Mouse (Mus musculus): ENCODE data around the gene Yju2. TPM values are rescaled to one million over a fixed set of nuclear protein-coding genes. Genes with fewer than 3 reads are reported as not detected.

The Yju2 gene
- polyA plus RNA-seq, 1 experiment, result not detected

- no peak overlapping the region for H3K27ac ChIP-seq (ENCODE audit: insufficient read depth, low read depth, low read length)
- WGBS, result 77% methylated on average over 7 of the region's 7 CpGs
- H3K4me1 ChIP-seq (ENCODE audit: control insufficient read depth, insufficient read depth, low read length), result peaks cover 19% of the 10 kb centered on the region
- TF ChIP-seq POLR2A (IDR thresholded peaks at IDR 0.05; ENCODE audit: insufficient read depth, low read depth, low read length) (no peak), CTCF (IDR thresholded peaks at IDR 0.05; ENCODE audit: insufficient read depth, low read depth, low read length) (no peak)
- H3K4me3 ChIP-seq (ENCODE audit: insufficient read depth, low read depth, low read length), result no peak overlapping the region
Measured at GRCm38 (mm10) chr17:55968210-55968609, 9.3 kb downstream of the Yju2 start.

GRCm38 (mm10) chr17:55969560-55969959, 10.7 kb downstream of the Yju2 start:
- TF ChIP-seq POLR2A (IDR thresholded peaks at IDR 0.05; ENCODE audit: insufficient read depth, low read depth, low read length), result no peak
- no peak for TF ChIP-seq CTCF (IDR thresholded peaks at IDR 0.05; ENCODE audit: insufficient read depth, low read depth, low read length)
- 33% methylated on average over 14 of the region's 14 CpGs for WGBS
- no peak overlapping the region for H3K4me3 ChIP-seq (ENCODE audit: insufficient read depth, low read depth, low read length)
- peaks cover 18% of the 10 kb centered on the region for H3K4me1 ChIP-seq (ENCODE audit: control insufficient read depth, insufficient read depth, low read length)
- H3K27ac ChIP-seq (ENCODE audit: insufficient read depth, low read depth, low read length), result no peak overlapping the region

GRCm38 (mm10) chr17:55969966-55970891, 11.3 kb downstream of the Yju2 start, which contains the start of gene Shd:
Gene Shd (plus strand): TSS chr17:55970467.
- WGBS, result 9% methylated on average over 54 of the region's 55 CpGs
- Histone ChIP-seq H3K4me3 (ENCODE audit: insufficient read depth, low read depth, low read length) (peak within 1 kb of the TSS; percentile 51), H3K4me1 (ENCODE audit: control insufficient read depth, insufficient read depth, low read length) (peaks cover 18% of the 10 kb centered on the region), H3K27ac (ENCODE audit: insufficient read depth, low read depth, low read length) (no peak within 1 kb of the TSS)
- TF ChIP-seq CTCF (IDR thresholded peaks at IDR 0.05; ENCODE audit: insufficient read depth, low read depth, low read length) (no peak), POLR2A (IDR thresholded peaks at IDR 0.05; ENCODE audit: insufficient read depth, low read depth, low read length) (no peak)

- H3K4me3 ChIP-seq (ENCODE audit: insufficient read depth, low read depth, low read length), result no peak overlapping the region
- WGBS, result 51% methylated on average over 22 of the region's 22 CpGs
- no peak overlapping the region for H3K27ac ChIP-seq (ENCODE audit: insufficient read depth, low read depth, low read length)
- peaks cover 20% of the 10 kb centered on the region for H3K4me1 ChIP-seq (ENCODE audit: control insufficient read depth, insufficient read depth, low read length)
- TF ChIP-seq POLR2A (IDR thresholded peaks at IDR 0.05; ENCODE audit: insufficient read depth, low read depth, low read length), result no peak
- TF ChIP-seq CTCF (IDR thresholded peaks at IDR 0.05; ENCODE audit: insufficient read depth, low read depth, low read length), result no peak
Measured at GRCm38 (mm10) chr17:55971453-55971852, 12.6 kb downstream of the Yju2 start.

- H3K4me3 ChIP-seq (ENCODE audit: insufficient read depth, low read depth, low read length), result no peak overlapping the region
- H3K4me1 ChIP-seq (ENCODE audit: control insufficient read depth, insufficient read depth, low read length), result peaks cover 3% of the 10 kb centered on the region; the same call in 1 of the 2 replicates
- WGBS, result 20% methylated on average over 13 of the region's 13 CpGs
- TF ChIP-seq POLR2A (IDR thresholded peaks at IDR 0.05; ENCODE audit: insufficient read depth, low read depth, low read length) (no peak), CTCF (IDR thresholded peaks at IDR 0.05; ENCODE audit: insufficient read depth, low read depth, low read length) (peak; percentile 49)
- no peak overlapping the region for H3K27ac ChIP-seq (ENCODE audit: insufficient read depth, low read depth, low read length)
Measured at GRCm38 (mm10) chr17:55976255-55976862, 17.5 kb downstream of the Yju2 start.

GRCm38 (mm10) chr17:55977301-55977700, 18.4 kb downstream of the Yju2 start:
- peaks cover 2% of the 10 kb centered on the region; the same call in 1 of the 2 replicates for H3K4me1 ChIP-seq (ENCODE audit: control insufficient read depth, insufficient read depth, low read length)
- H3K4me3 ChIP-seq (ENCODE audit: insufficient read depth, low read depth, low read length), result no peak overlapping the region
- TF ChIP-seq POLR2A (IDR thresholded peaks at IDR 0.05; ENCODE audit: insufficient read depth, low read depth, low read length), result no peak
- no peak for TF ChIP-seq CTCF (IDR thresholded peaks at IDR 0.05; ENCODE audit: insufficient read depth, low read depth, low read length)
- WGBS, result 79% methylated on average over 3 of the region's 3 CpGs
- H3K27ac ChIP-seq (ENCODE audit: insufficient read depth, low read depth, low read length), result no peak overlapping the region

- peak; percentile 22; the same call in 1 of the 2 replicates for TF ChIP-seq POLR2A (IDR thresholded peaks at IDR 0.05; ENCODE audit: insufficient read depth, low read depth, low read length)
- no peak for TF ChIP-seq CTCF (IDR thresholded peaks at IDR 0.05; ENCODE audit: insufficient read depth, low read depth, low read length)
- Histone ChIP-seq H3K4me3 (ENCODE audit: insufficient read depth, low read depth, low read length) (peak within 1 kb of the TSS; percentile 69), H3K27ac (ENCODE audit: insufficient read depth, low read depth, low read length) (no peak within 1 kb of the TSS), H3K4me1 (ENCODE audit: control insufficient read depth, insufficient read depth, low read length) (peaks cover 10% of the 10 kb centered on the region; the same call in 1 of the 2 replicates)
- 8% methylated on average over 35 of the region's 35 CpGs for WGBS
Measured at GRCm38 (mm10) chr17:55986030-55986961, 27.4 kb downstream of the Yju2 start, which contains the start of gene Fsd1. Gene Fsd1 (plus strand): TSS chr17:55986509.

- no peak for TF ChIP-seq POLR2A (IDR thresholded peaks at IDR 0.05; ENCODE audit: insufficient read depth, low read depth, low read length)
- no peak for TF ChIP-seq CTCF (IDR thresholded peaks at IDR 0.05; ENCODE audit: insufficient read depth, low read depth, low read length)
- Histone ChIP-seq H3K27ac (ENCODE audit: insufficient read depth, low read depth, low read length) (no peak overlapping the region), H3K4me1 (ENCODE audit: control insufficient read depth, insufficient read depth, low read length) (peaks cover 20% of the 10 kb centered on the region), H3K4me3 (ENCODE audit: insufficient read depth, low read depth, low read length) (no peak overlapping the region)
- WGBS, result 88% methylated on average over 8 of the region's 8 CpGs
Measured at GRCm38 (mm10) chr17:55990278-55990898, 31.5 kb downstream of the Yju2 start.
